Mouse (Mus musculus) stomach, postnatal 0 days (tissue): ENCODE results near the gene Casp9. TPM values are rescaled to one million over a fixed set of nuclear protein-coding genes. Genes with fewer than 3 reads are reported as not detected.
"Not testable (repeated sequence)": the region's sequence is repeated elsewhere in the genome, so short reads cannot be mapped to it uniquely, and the experiment has no call there.

Source experiments
- ATAC-seq: fragments of 200-750 bp; cut with Nextera tagmentation; 2 replicates; pipeline ENCODE4 v1.8.0; 2017; ENCODE audit not compliant: low FRiP score, low TSS enrichment
- DNase-seq: peaks from one replicate; pipeline ENCODE4 v3.0.0-alpha.2; 2016; ENCODE audit warnings: low spot score
- H3K27ac ChIP-seq: fragments of 300-500 bp; sonication (generic); replicated peaks from 2 replicates; pipeline ENCODE4 v1.5.1; 2014; ENCODE audit warnings: mild to moderate bottlenecking, control low read depth
- H3K27me3 ChIP-seq: fragments of 300-500 bp; sonication (generic); 2 replicates; pipeline ENCODE4 v1.6.1; 2014; ENCODE audit warnings: low read length; ENCODE audit not compliant: control insufficient read depth, insufficient read depth
- H3K36me3 ChIP-seq: fragments of 300-500 bp; sonication (generic); 2 replicates; pipeline ENCODE4 v1.6.1; 2014; ENCODE audit warnings: low read length, mixed read lengths; ENCODE audit not compliant: control insufficient read depth, insufficient read depth
- H3K4me1 ChIP-seq: fragments of 300-500 bp; sonication (generic); replicated peaks from 2 replicates; pipeline ENCODE4 v1.6.1; 2014; ENCODE audit warnings: antibody characterized with exemption; ENCODE audit not compliant: control insufficient read depth, insufficient read depth
- H3K4me2 ChIP-seq: fragments of 300-500 bp; sonication (generic); replicated peaks from 2 replicates; pipeline ENCODE4 v1.6.1; 2014; ENCODE audit warnings: low read depth, mild to moderate bottlenecking, control low read depth, moderate library complexity
- H3K4me3 ChIP-seq: fragments of 300-500 bp; sonication (generic); 2 replicates; pipeline ENCODE4 v1.5.1; 2014; ENCODE audit warnings: low read depth, low read length, control low read depth
- H3K9ac ChIP-seq: fragments of 300-500 bp; sonication (generic); 2 replicates; pipeline ENCODE4 v1.6.1; 2014; ENCODE audit warnings: mild to moderate bottlenecking, low read length, control low read depth, mixed read lengths
- H3K9me3 ChIP-seq: fragments of 300-500 bp; sonication (generic); 2 replicates; pipeline ENCODE4 v1.6.1; 2016; ENCODE audit warnings: low read length; ENCODE audit not compliant: control insufficient read depth
- CTCF ChIP-seq: IDR thresholded peaks from 2 replicates; pipeline ENCODE4 v1.5.1; 2016; ENCODE audit warnings: antibody characterized with exemption, low read depth, mild to moderate bottlenecking, moderate library complexity
- EP300 ChIP-seq: optimal IDR thresholded peaks from 2 replicates; pipeline ENCODE3; 2016; ENCODE audit warnings: antibody characterized with exemption
- WGBS: fragments of 180-500 bp; shearing (Covaris S2); extraction: QIAGEN DNeasy Blood & Tissue Kit; methylation state at CpG from one replicate; pipeline ENCODE4 v1.1.7; 2014; 5-methylcytosine and 5-hydroxymethylcytosine counted together
- polyA plus RNA-seq: library from polyadenylated mRNA; unstranded; fragments of >200 nt; fragmentation: Nextera tagmentation; extraction: Ambion mirVana; gene quantifications from 2 replicates; pipeline ENCODE4 v1.2.1, GENCODE M21; 2015

Casp9 gene
- polyA plus RNA-seq, 1 experiment from 2014 or later: 9.8 TPM

GRCm38 (mm10) chr4:141769501-141770160, 23.8 kb upstream of the Casp9 start:
- H3K27ac ChIP-seq: no peak overlapping the region
- no peaks in the 10 kb centered on the region for H3K9me3 ChIP-seq
- H3K4me2 ChIP-seq: no peak overlapping the region
- no peak overlapping the region for H3K4me3 ChIP-seq
- DNase-seq (no peak), ATAC-seq (no peak)
- no peaks in the 10 kb centered on the region; the same call in 1 of the 2 replicates for H3K4me1 ChIP-seq
- H3K27me3 ChIP-seq: no peaks in the 10 kb centered on the region
- no peak for TF ChIP-seq EP300
- no peak for TF ChIP-seq CTCF
- 66% methylated on average over 8 of the region's 8 CpGs for WGBS
- peaks cover 35% of the 10 kb centered on the region for H3K36me3 ChIP-seq
- no peak overlapping the region for H3K9ac ChIP-seq

GRCm38 (mm10) chr4:141771823-141772222, 21.6 kb upstream of the Casp9 start:
- Histone ChIP-seq H3K27ac (no peak overlapping the region), H3K9me3 (no peaks in the 10 kb centered on the region), H3K4me1 (no peaks in the 10 kb centered on the region; the same call in 1 of the 2 replicates), H3K9ac (no peak overlapping the region), H3K36me3 (peaks cover 36% of the 10 kb centered on the region), H3K4me3 (no peak overlapping the region), H3K4me2 (no peak overlapping the region), H3K27me3 (no peaks in the 10 kb centered on the region)
- no peak for ATAC-seq
- no peak for DNase-seq
- WGBS: 89% methylated on average over 8 of the region's 8 CpGs
- TF ChIP-seq EP300 (no peak), CTCF (no peak)

GRCm38 (mm10) chr4:141773019-141773418, 20.4 kb upstream of the Casp9 start:
- not testable (repeated sequence) for H3K27ac ChIP-seq

GRCm38 (mm10) chr4:141779828-141780227, 13.6 kb upstream of the Casp9 start:
- Histone ChIP-seq H3K36me3 (peaks cover 23% of the 10 kb centered on the region), H3K27me3 (no peaks in the 10 kb centered on the region), H3K27ac (no peak overlapping the region), H3K9ac (no peak overlapping the region), H3K9me3 (no peaks in the 10 kb centered on the region), H3K4me2 (no peak overlapping the region), H3K4me1 (no peaks in the 10 kb centered on the region), H3K4me3 (no peak overlapping the region)
- ATAC-seq: no peak
- no peak for TF ChIP-seq CTCF
- TF ChIP-seq EP300: no peak
- WGBS: 86% methylated on average over 8 of the region's 8 CpGs
- no peak for DNase-seq

More at GRCm38 (mm10) chr4:141773019-141773418, 20.4 kb upstream of the Casp9 start:
- H3K4me1 ChIP-seq, H3K9ac ChIP-seq, H3K4me2 ChIP-seq, H3K9me3 ChIP-seq, H3K27me3 ChIP-seq, ATAC-seq, DNase-seq, H3K4me3 ChIP-seq: not testable (repeated sequence)
- 82% methylated on average over 3 of the region's 4 CpGs for WGBS
- TF ChIP-seq CTCF: peak; percentile 22; the same call in 1 of the 2 replicates
- H3K36me3 ChIP-seq: peaks cover 37% of the 10 kb centered on the region

GRCm38 (mm10) chr4:141781201-141781985, 12.0 kb upstream of the Casp9 start:
- no peak for ATAC-seq
- WGBS: 93% methylated on average over 8 of the region's 8 CpGs

GRCm38 (mm10) chr4:141784835-141785234, 8.6 kb upstream of the Casp9 start:
- 0 out of 2 replicates have a peak, but pooled peaks cover 3% of the 10 kb centered on the region for H3K4me1 ChIP-seq
- H3K4me3 ChIP-seq: no peak overlapping the region
- H3K9me3 ChIP-seq: no peaks in the 10 kb centered on the region
- TF ChIP-seq CTCF (peak; percentile 21; the same call in 1 of the 2 replicates), EP300 (no peak)
- H3K36me3 ChIP-seq: peaks cover 14% of the 10 kb centered on the region
- H3K27ac ChIP-seq: no peak overlapping the region
- WGBS: 79% methylated on average over 5 of the region's 5 CpGs
- H3K9ac ChIP-seq: no peak overlapping the region
- ATAC-seq: no peak
- no peak for DNase-seq
- no peaks in the 10 kb centered on the region for H3K27me3 ChIP-seq
- no peak overlapping the region for H3K4me2 ChIP-seq

More at GRCm38 (mm10) chr4:141781201-141781985, 12.0 kb upstream of the Casp9 start:
- DNase-seq: no peak
- no peaks in the 10 kb centered on the region for H3K9me3 ChIP-seq
- no peak overlapping the region for H3K27ac ChIP-seq
- no peak for TF ChIP-seq CTCF
- TF ChIP-seq EP300: no peak
- no peaks in the 10 kb centered on the region for H3K4me1 ChIP-seq
- H3K27me3 ChIP-seq: no peaks in the 10 kb centered on the region
- H3K4me3 ChIP-seq: no peak overlapping the region
- peaks cover 23% of the 10 kb centered on the region for H3K36me3 ChIP-seq
- H3K9ac ChIP-seq: no peak overlapping the region
- H3K4me2 ChIP-seq: no peak overlapping the region
